Mouse (Mus musculus) cerebellum, adult 11 months (tissue): ENCODE measurements at regions not wholly inside any gene's neighbourhood (a gene's known extent, or its start where the extent isn't known, plus 50 kb on each side); places are given as distances from the start of the nearest gene placed in this dataset.

Experiments
- DNase-seq: peaks from one replicate; pipeline ENCODE4 v3.0.0; 2022

- DNase-seq: peak; percentile 8
These were observed 54.2 kb upstream of the Rfpl4b start for GRCm38 (mm10) chr10:38875667-38876245.

- DNase-seq: no peak
These were observed 57.7 kb upstream of the Rfpl4b start for GRCm38 (mm10) chr10:38879271-38879670.

- DNase-seq: no peak
These were observed 59.1 kb upstream of the Rfpl4b start for GRCm38 (mm10) chr10:38880642-38881187.

- DNase-seq: no peak
These were observed 60.6 kb upstream of the Rfpl4b start for GRCm38 (mm10) chr10:38882154-38882553.

- DNase-seq: no peak
These were observed 62.4 kb upstream of the Rfpl4b start for GRCm38 (mm10) chr10:38883816-38884599.

- no peak for DNase-seq
These were observed 63.1 kb upstream of the Rfpl4b start for GRCm38 (mm10) chr10:38884641-38885040.

GRCm38 (mm10) chr10:38886441-38886840 lies 64.9 kb upstream of the Rfpl4b start:
- DNase-seq: no peak

GRCm38 (mm10) chr10:38887896-38888295 lies 66.3 kb upstream of the Rfpl4b start:
- DNase-seq: no peak

- no peak for DNase-seq
These were observed 70.6 kb upstream of the Lama4 start for GRCm38 (mm10) chr10:38894706-38895105.

GRCm38 (mm10) chr10:38895656-38896055 lies 69.7 kb upstream of the Lama4 start:
- DNase-seq: no peak

- no peak for DNase-seq
These were observed 67.7 kb upstream of the Lama4 start for GRCm38 (mm10) chr10:38897573-38897972.

- no peak for DNase-seq
These were observed 59.2 kb upstream of the Lama4 start for GRCm38 (mm10) chr10:38906121-38906520.

- no peak for DNase-seq
These were observed 57.5 kb upstream of the Lama4 start for GRCm38 (mm10) chr10:38907835-38908234.

GRCm38 (mm10) chr10:38908277-38908676 lies 57.0 kb upstream of the Lama4 start:
- DNase-seq: peak; percentile 2

- DNase-seq: no peak
These were observed 56.1 kb upstream of the Lama4 start for GRCm38 (mm10) chr10:38909152-38909732.

GRCm38 (mm10) chr10:38909843-38910242 lies 55.5 kb upstream of the Lama4 start:
- DNase-seq: no peak

- DNase-seq: no peak
These were observed 52.3 kb upstream of the Lama4 start for GRCm38 (mm10) chr10:38913013-38913412.
